Mouse (Mus musculus) urinary bladder, postnatal 25 days (tissue): ENCODE measurements at regions not wholly inside any gene's neighbourhood (a gene's known extent, or its start where the extent isn't known, plus 50 kb on each side); places are given as distances from the start of the nearest gene placed in this dataset.

Experiments used
- DNase-seq: peaks from one replicate; pipeline ENCODE4 v3.0.0; 2022; ENCODE audit warnings: low spot score

- peak; percentile 8 for DNase-seq
Measured at GRCm38 (mm10) chr13:107700268-107701139, 343.7 kb upstream of the Smim15 start.

GRCm38 (mm10) chr13:107699251-107699650 is 345.0 kb upstream of the Smim15 start:
- DNase-seq = no peak

- no peak for DNase-seq
Measured at GRCm38 (mm10) chr13:107698345-107698744, 345.9 kb upstream of the Smim15 start.

GRCm38 (mm10) chr13:107692123-107692830 is 352.0 kb upstream of the Smim15 start:
- no peak for DNase-seq

GRCm38 (mm10) chr13:107688972-107689371 is 355.3 kb upstream of the Smim15 start:
- DNase-seq = no peak

GRCm38 (mm10) chr13:107685231-107685630 is 359.0 kb upstream of the Smim15 start:
- no peak for DNase-seq

GRCm38 (mm10) chr13:107683909-107684308 is 360.3 kb upstream of the Smim15 start:
- DNase-seq = no peak

GRCm38 (mm10) chr13:107681719-107682118 is 362.5 kb upstream of the Smim15 start:
- no peak for DNase-seq

- DNase-seq = no peak
Measured at GRCm38 (mm10) chr13:107678860-107679259, 365.4 kb upstream of the Smim15 start.

- DNase-seq = no peak
Measured at GRCm38 (mm10) chr13:107677091-107677470, 367.2 kb upstream of the Smim15 start.

- peak; percentile 26 for DNase-seq
Measured at GRCm38 (mm10) chr13:107676310-107677090, 367.7 kb upstream of the Smim15 start.

- no peak for DNase-seq
Measured at GRCm38 (mm10) chr13:107672166-107672565, 372.1 kb upstream of the Smim15 start.

GRCm38 (mm10) chr13:107668509-107668908 is 375.7 kb upstream of the Smim15 start:
- DNase-seq = no peak

- no peak for DNase-seq
Measured at GRCm38 (mm10) chr13:107665775-107666174, 378.5 kb upstream of the Smim15 start.

GRCm38 (mm10) chr13:107664197-107664596 is 380.0 kb upstream of the Smim15 start:
- no peak for DNase-seq

GRCm38 (mm10) chr13:107663745-107664144 is 380.5 kb upstream of the Smim15 start:
- no peak for DNase-seq

GRCm38 (mm10) chr13:107661414-107661813 is 382.8 kb upstream of the Smim15 start:
- no peak for DNase-seq

- DNase-seq = peak; percentile 11
Measured at GRCm38 (mm10) chr13:107645865-107646645, 398.2 kb upstream of the Smim15 start.

GRCm38 (mm10) chr13:107645121-107645864 is 399.0 kb upstream of the Smim15 start:
- no peak for DNase-seq

GRCm38 (mm10) chr13:107644705-107645104 is 399.5 kb upstream of the Smim15 start:
- DNase-seq = no peak
